Mouse (Mus musculus): ENCODE data around the gene Lhx9. TPM values are rescaled to one million over a fixed set of nuclear protein-coding genes. Genes with fewer than 3 reads are reported as not detected.

The Lhx9 gene
- polyA plus RNA-seq, 1 experiment from 2014 or later, result 108 TPM

GRCm38 (mm10) chr1:138798110-138798509 is 50.3 kb downstream of the Lhx9 start:
- Histone ChIP-seq H3K4me3 (ENCODE audit: low read depth, low read length) (no peak overlapping the region), H3K36me3 (ENCODE audit: control insufficient read depth, insufficient read depth, low read length) (no peaks in the 10 kb centered on the region), H3K9ac (ENCODE audit: low read length) (no peak overlapping the region), H3K4me2 (ENCODE audit: low read depth, severe bottlenecking) (no peak overlapping the region), H3K9me3 (ENCODE audit: control insufficient read depth, low read length) (no peaks in the 10 kb centered on the region), H3K27ac (replicated peaks; ENCODE audit: low read depth, low read length) (no peak overlapping the region), H3K4me1 (ENCODE audit: control insufficient read depth, insufficient read depth, low read length) (no peaks in the 10 kb centered on the region), H3K27me3 (ENCODE audit: control insufficient read depth, insufficient read depth, low read length) (no peaks in the 10 kb centered on the region)
- 88% methylated on average over 5 of the region's 5 CpGs for WGBS
- DNase-seq (ENCODE audit: low spot score) (no peak), ATAC-seq (ENCODE audit: insufficient number of reproducible peaks, low FRiP score, low TSS enrichment, low read depth) (no peak)

- ATAC-seq (ENCODE audit: insufficient number of reproducible peaks, low FRiP score, low TSS enrichment, low read depth), result no peak
- peaks cover 10% of the 10 kb centered on the region; the same call in 1 of the 2 replicates for H3K4me1 ChIP-seq (ENCODE audit: control insufficient read depth, insufficient read depth, low read length)
- no peak overlapping the region for H3K4me2 ChIP-seq (ENCODE audit: low read depth, severe bottlenecking)
- H3K9ac ChIP-seq (ENCODE audit: low read length), result no peak overlapping the region
- peak; percentile 36 for DNase-seq (ENCODE audit: low spot score)
- H3K36me3 ChIP-seq (ENCODE audit: control insufficient read depth, insufficient read depth, low read length), result no peaks in the 10 kb centered on the region
- H3K9me3 ChIP-seq (ENCODE audit: control insufficient read depth, low read length), result no peaks in the 10 kb centered on the region
- H3K27me3 ChIP-seq (ENCODE audit: control insufficient read depth, insufficient read depth, low read length), result no peaks in the 10 kb centered on the region
- WGBS, result 75% methylated on average over 10 of the region's 10 CpGs
- H3K27ac ChIP-seq (replicated peaks; ENCODE audit: low read depth, low read length), result no peak overlapping the region
- no peak overlapping the region for H3K4me3 ChIP-seq (ENCODE audit: low read depth, low read length)
Measured at GRCm38 (mm10) chr1:138785856-138786255, 62.5 kb downstream of the Lhx9 start.

- ATAC-seq (ENCODE audit: insufficient number of reproducible peaks, low FRiP score, low TSS enrichment, low read depth), result no peak
Measured at GRCm38 (mm10) chr1:138784019-138784418, 64.4 kb downstream of the Lhx9 start.

More at GRCm38 (mm10) chr1:138784019-138784418, 64.4 kb downstream of the Lhx9 start:
- Histone ChIP-seq H3K27me3 (ENCODE audit: control insufficient read depth, insufficient read depth, low read length) (no peaks in the 10 kb centered on the region), H3K4me3 (ENCODE audit: low read depth, low read length) (no peak overlapping the region), H3K9ac (ENCODE audit: low read length) (no peak overlapping the region), H3K4me2 (ENCODE audit: low read depth, severe bottlenecking) (no peak overlapping the region), H3K9me3 (ENCODE audit: control insufficient read depth, low read length) (no peaks in the 10 kb centered on the region), H3K27ac (replicated peaks; ENCODE audit: low read depth, low read length) (peak overlapping the region; percentile 47; the same call in 1 of the 2 replicates), H3K4me1 (ENCODE audit: control insufficient read depth, insufficient read depth, low read length) (peaks cover 10% of the 10 kb centered on the region; the same call in 1 of the 2 replicates), H3K36me3 (ENCODE audit: control insufficient read depth, insufficient read depth, low read length) (no peaks in the 10 kb centered on the region)
- peak; percentile 63 for DNase-seq (ENCODE audit: low spot score)
- 8% methylated on average over 5 of the region's 5 CpGs for WGBS

Other genes starting within 250 kb of the Lhx9 start
- 37.9 and 39.0 TPM in 2 replicates for gene Nek7, start 228.4 kb downstream of the Lhx9 start, polyA plus RNA-seq (2014; fragmentation: Nextera tagmentation; extraction: Ambion mirVana)
- 54.2 and 60.4 TPM in 2 replicates for gene 2310009B15Rik, start 8.3 kb upstream of the Lhx9 start, polyA plus RNA-seq (2014; fragmentation: Nextera tagmentation; extraction: Ambion mirVana)
- 10.5 and 11.6 TPM in 2 replicates for gene Dennd1b, start 114.9 kb upstream of the Lhx9 start, polyA plus RNA-seq (2014; fragmentation: Nextera tagmentation; extraction: Ambion mirVana)

Measured in limb, embryonic 11.5 days (tissue).